In genomic region chr17:20946636-20947035, GRCm38 (mm10) we compare ENCODE assay signal across 8 mouse cellular contexts. TPM values are rescaled to one million over a fixed set of nuclear protein-coding genes. Genes with fewer than 3 reads are reported as not detected.
DNase-seq lines count a peak whose midpoint lies in the region; ATAC-seq lines count a peak whose summit lies in the region.

No protein-coding gene starts in this region.

- no peak overlapping the region for H3K27ac ChIP-seq in kidney, embryonic 14.5 days (ENCODE audit: low read depth, low read length)
- H3K27ac ChIP-seq in brown adipose tissue, adult 24 weeks (replicated peaks; ENCODE audit: low read depth, low read length): no peak overlapping the region
- peak overlapping the region; percentile 97; the same call in 1 of the 2 replicates for H3K27ac ChIP-seq in hindbrain, embryonic 15.5 days (replicated peaks)
- H3K27ac ChIP-seq in midbrain, embryonic 14.5 days (replicated peaks; ENCODE audit: low read depth, low read length): peak overlapping the region; percentile 98; the same call in 1 of the 2 replicates

- H3K4me1 ChIP-seq in kidney, embryonic 14.5 days (ENCODE audit: control insufficient read depth, insufficient read depth, low read length): peaks cover 19% of the 10 kb centered on the region
- H3K4me1 ChIP-seq in brown adipose tissue, adult 24 weeks (ENCODE audit: control insufficient read depth, insufficient read depth, insufficient read length, low read length): peaks cover 15% of the 10 kb centered on the region
- peaks cover 46% of the 10 kb centered on the region for H3K4me1 ChIP-seq in hindbrain, embryonic 15.5 days (replicated peaks)
- peaks cover 28% of the 10 kb centered on the region for H3K4me1 ChIP-seq in midbrain, embryonic 14.5 days (ENCODE audit: control insufficient read depth, insufficient read depth, low read length)

- peaks cover 5% of the 10 kb centered on the region for H3K36me3 ChIP-seq in kidney, embryonic 14.5 days (ENCODE audit: control insufficient read depth, insufficient read depth, low read length)
- H3K36me3 ChIP-seq in hindbrain, embryonic 15.5 days: 0 out of 2 replicates have a peak, but pooled peaks cover under 1% of the 10 kb centered on the region
- H3K36me3 ChIP-seq in midbrain, embryonic 14.5 days (ENCODE audit: control insufficient read depth, insufficient read depth, low read length): peaks cover 6% of the 10 kb centered on the region

- no peak for ATAC-seq in kidney, embryonic 14.5 days (ENCODE audit: low FRiP score, low TSS enrichment)
- ATAC-seq in hindbrain, embryonic 15.5 days (ENCODE audit: low FRiP score, low read depth): no peak
- no peak for ATAC-seq in midbrain, embryonic 14.5 days (ENCODE audit: low FRiP score, low TSS enrichment)

- peak overlapping the region; percentile 85; the same call in 1 of the 2 replicates for H3K9ac ChIP-seq in kidney, embryonic 14.5 days (ENCODE audit: low read depth, low read length)
- H3K9ac ChIP-seq in hindbrain, embryonic 15.5 days: peak overlapping the region; percentile 92
- peak overlapping the region; percentile 89 for H3K9ac ChIP-seq in midbrain, embryonic 14.5 days (replicated peaks; ENCODE audit: low read length)

- no peaks in the 10 kb centered on the region for H3K27me3 ChIP-seq in kidney, embryonic 14.5 days (ENCODE audit: control insufficient read depth, insufficient read depth, low read length)
- H3K27me3 ChIP-seq in hindbrain, embryonic 15.5 days: no peaks in the 10 kb centered on the region
- H3K27me3 ChIP-seq in midbrain, embryonic 14.5 days (ENCODE audit: control insufficient read depth, insufficient read depth, low read length): no peaks in the 10 kb centered on the region

- no peak for DNase-seq in kidney, adult 11 months
- DNase-seq in midbrain, embryonic 14.5 days: no peak
- no peak for DNase-seq in left cerebral cortex, adult 11 months (ENCODE audit: low spot score)
- no peak for DNase-seq in cerebellum, adult 9-10 months
- DNase-seq in ovary, postnatal 10 days (ENCODE audit: low spot score): no peak

- no peaks in the 10 kb centered on the region for H3K9me3 ChIP-seq in kidney, embryonic 14.5 days (ENCODE audit: control insufficient read depth, low read length)
- H3K9me3 ChIP-seq in hindbrain, embryonic 15.5 days: no peaks in the 10 kb centered on the region
- no peaks in the 10 kb centered on the region for H3K9me3 ChIP-seq in midbrain, embryonic 14.5 days (ENCODE audit: control insufficient read depth, low read length)

- H3K4me2 ChIP-seq in kidney, embryonic 14.5 days (replicated peaks; ENCODE audit: low read depth, low read length): peak overlapping the region; percentile 75
- H3K4me2 ChIP-seq in hindbrain, embryonic 15.5 days: peak overlapping the region; percentile 84
- H3K4me2 ChIP-seq in midbrain, embryonic 14.5 days (ENCODE audit: low read length): peak overlapping the region; percentile 85

- H3K4me3 ChIP-seq in kidney, embryonic 14.5 days (ENCODE audit: low read length): peak overlapping the region; percentile 82
- peak overlapping the region; percentile 82 for H3K4me3 ChIP-seq in brown adipose tissue, adult 24 weeks (ENCODE audit: insufficient read depth, low read depth, low read length)
- peak overlapping the region; percentile 82 for H3K4me3 ChIP-seq in hindbrain, embryonic 15.5 days
- H3K4me3 ChIP-seq in midbrain, embryonic 14.5 days (replicated peaks; ENCODE audit: low read depth, low read length): peak overlapping the region; percentile 78

RNA-seq across cellular contexts. Expression of gene Ppp2r1a, which starts 1.5 kb away (rescaled TPM):
- 384 and 485 TPM in 2 replicates for polyA plus RNA-seq in kidney, embryonic 14.5 days (2014; fragmentation: Nextera tagmentation; extraction: Ambion mirVana)
- 159 and 201 TPM in 2 replicates for polyA plus RNA-seq in brown adipose tissue, adult 24 weeks (2012; ENCODE audit: insufficient read depth, insufficient read length, missing spikeins)
- 750 and 832 TPM in 2 replicates for polyA plus RNA-seq in hindbrain, embryonic 15.5 days (2015; fragmentation: Nextera tagmentation; extraction: Ambion mirVana)
- 739 and 756 TPM in 2 replicates for polyA plus RNA-seq in midbrain, embryonic 14.5 days (2014; fragmentation: Nextera tagmentation; extraction: Ambion mirVana)

RNA-seq across cellular contexts. Expression of gene Vmn1r232, which starts 27.1 kb away (rescaled TPM):
- not detected in 2 replicates for polyA plus RNA-seq in kidney, embryonic 14.5 days (2014; fragmentation: Nextera tagmentation; extraction: Ambion mirVana)
- polyA plus RNA-seq in brown adipose tissue, adult 24 weeks (2012; ENCODE audit: insufficient read depth, insufficient read length, missing spikeins): not detected in 2 replicates
- polyA plus RNA-seq in hindbrain, embryonic 15.5 days (2015; fragmentation: Nextera tagmentation; extraction: Ambion mirVana): not detected in 2 replicates
- polyA plus RNA-seq in midbrain, embryonic 14.5 days (2014; fragmentation: Nextera tagmentation; extraction: Ambion mirVana): not detected in 2 replicates

RNA-seq across cellular contexts. Expression of gene Vmn1r231, which starts 41.7 kb away (rescaled TPM):
- polyA plus RNA-seq in kidney, embryonic 14.5 days (2014; fragmentation: Nextera tagmentation; extraction: Ambion mirVana): not detected in 2 replicates
- not detected in 2 replicates for polyA plus RNA-seq in brown adipose tissue, adult 24 weeks (2012; ENCODE audit: insufficient read depth, insufficient read length, missing spikeins)
- polyA plus RNA-seq in hindbrain, embryonic 15.5 days (2015; fragmentation: Nextera tagmentation; extraction: Ambion mirVana): not detected in 2 replicates
- not detected in 2 replicates for polyA plus RNA-seq in midbrain, embryonic 14.5 days (2014; fragmentation: Nextera tagmentation; extraction: Ambion mirVana)

RNA-seq across cellular contexts. Expression of gene Vmn1r233, which starts 49.6 kb away (rescaled TPM):
- not detected in 2 replicates for polyA plus RNA-seq in kidney, embryonic 14.5 days (2014; fragmentation: Nextera tagmentation; extraction: Ambion mirVana)
- polyA plus RNA-seq in brown adipose tissue, adult 24 weeks (2012; ENCODE audit: insufficient read depth, insufficient read length, missing spikeins): not detected in 2 replicates
- not detected in 2 replicates for polyA plus RNA-seq in hindbrain, embryonic 15.5 days (2015; fragmentation: Nextera tagmentation; extraction: Ambion mirVana)
- not detected in 2 replicates for polyA plus RNA-seq in midbrain, embryonic 14.5 days (2014; fragmentation: Nextera tagmentation; extraction: Ambion mirVana)

Comparison
In these comparisons a context has a peak if more than half of its experiments do, and no peak if none do; other contexts are left out.
1. H3K27ac ChIP-seq: peak in hindbrain, embryonic 15.5 days (single experiment) and midbrain, embryonic 14.5 days (single experiment); none in kidney, embryonic 14.5 days (single experiment) and brown adipose tissue, adult 24 weeks (single experiment).
2. Peak in every context shown above with its lines, with median percentiles within 50 percentile points of each other: H3K4me2 ChIP-seq, H3K4me3 ChIP-seq and H3K9ac ChIP-seq.